Mouse (Mus musculus) heart, adult 2 months (tissue): ENCODE results near the gene Dck. TPM values are rescaled to one million over a fixed set of nuclear protein-coding genes. Genes with fewer than 3 reads are reported as not detected.

Experiments
- DNase-seq, 2 experiments: peaks; one replicate each; pipeline ENCODE4 v3.0.0; 2021
- H3K27ac ChIP-seq: fragments of 200-600 bp; 2 replicates; pipeline ENCODE4 v1.8.1; 2022
- H3K27me3 ChIP-seq: fragments of 200-500 bp; 2 replicates; pipeline ENCODE4 v1.6.1; 2012; ENCODE audit warnings: mild to moderate bottlenecking, low read length, inconsistent platforms, mixed read lengths; ENCODE audit not compliant: control insufficient read depth, insufficient read depth
- H3K36me3 ChIP-seq: fragments of 200-500 bp; 2 replicates; pipeline ENCODE4 v1.6.1; 2012; ENCODE audit warnings: low read length, inconsistent platforms; ENCODE audit not compliant: control insufficient read depth, insufficient read depth
- H3K4me1 ChIP-seq: fragments of 200-500 bp; 2 replicates; pipeline ENCODE4 v1.6.1; 2011; ENCODE audit warnings: low read length; ENCODE audit not compliant: control insufficient read depth, insufficient read depth
- H3K4me3 ChIP-seq: fragments of 200-600 bp; 2 replicates; pipeline ENCODE4 v1.8.1; 2022
- H3K79me2 ChIP-seq: fragments of 200-500 bp; replicated peaks from 2 replicates; pipeline ENCODE4 v1.6.1; 2012; ENCODE audit warnings: mild to moderate bottlenecking, inconsistent platforms, low read length, moderate library complexity, mixed read lengths; ENCODE audit not compliant: control insufficient read depth, insufficient read depth
- H3K9ac ChIP-seq: fragments of 200-500 bp; 2 replicates; pipeline ENCODE4 v1.6.1; 2012; ENCODE audit warnings: low read depth, mild to moderate bottlenecking, control low read depth, inconsistent platforms, low read length, mixed read lengths
- CTCF ChIP-seq: fragments of 200-600 bp; IDR thresholded peaks from 2 replicates; pipeline ENCODE4 v1.8.1; 2022; ENCODE audit warnings: antibody characterized with exemption, mild to moderate bottlenecking, moderate library complexity
- EP300 ChIP-seq: fragments of 200-500 bp; IDR thresholded peaks from 2 replicates; pipeline ENCODE4 v1.6.1; 2011; ENCODE audit warnings: low read depth, low read length, control low read depth; ENCODE audit not compliant: insufficient read depth
- POLR2A ChIP-seq: fragments of 200-500 bp; IDR thresholded peaks from 2 replicates; pipeline ENCODE4 v1.6.1; 2011; ENCODE audit warnings: mild to moderate bottlenecking, low read depth, low read length, control low read depth; ENCODE audit not compliant: insufficient read depth
- WGBS: fragments of 180-500 bp; shearing (Covaris S2); methylation state at CpG from one replicate; pipeline ENCODE4 v1.1.7; 2018; 5-methylcytosine and 5-hydroxymethylcytosine counted together
- intact Hi-C: fragments of 180-260 bp; cut with DNase I; formaldehyde crosslinking; loops from one replicate; pipeline ENCODE4 v1.15.1; 2025
- polyA plus RNA-seq: library from polyadenylated mRNA; depleted of rRNA; stranded (reverse); fragments of >200 nt; gene quantifications from 2 replicates; pipeline ENCODE4 v1.2.3, GENCODE M21; 2012
- total RNA-seq, 2 experiments: library from RNA; stranded (reverse); gene quantifications; 2 replicates each; pipeline ENCODE4 v1.2.3; 2021

The Dck gene
- total and polyA plus RNA-seq, 3 experiments, result 1.6 to 2.5 (median 2.3) TPM

DNA sequence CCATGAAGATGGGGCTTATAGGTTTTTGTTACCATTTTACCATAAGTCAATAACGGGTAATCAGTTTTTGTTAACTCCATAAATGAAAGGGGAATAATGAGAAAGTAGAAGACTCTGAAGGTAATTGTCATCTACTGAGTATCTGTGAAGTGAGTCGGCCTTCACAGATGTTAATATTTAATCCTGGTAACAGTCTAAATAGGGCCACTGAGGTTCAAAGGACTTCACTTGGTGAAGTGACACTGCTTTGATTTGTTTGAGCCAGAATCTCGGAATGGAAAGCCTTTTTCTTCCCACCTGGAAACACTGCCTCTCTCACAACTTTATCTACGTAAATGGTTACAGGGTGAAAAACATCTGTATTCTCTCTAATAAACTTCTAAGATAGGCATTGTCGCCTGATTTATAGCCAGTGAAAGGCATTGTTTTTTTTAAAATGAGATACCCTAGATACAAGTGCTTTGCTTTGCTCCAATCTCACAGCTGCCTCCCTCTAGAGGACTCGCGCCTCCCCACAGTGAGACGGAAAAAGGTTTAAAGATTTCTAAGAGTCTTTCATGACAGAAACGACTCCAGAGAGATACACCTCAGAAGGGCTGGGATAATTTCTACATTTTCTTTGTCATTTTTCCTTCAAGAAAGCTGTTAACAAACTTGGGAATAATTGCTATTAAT is 31.3 kb downstream of the Dck start:
- intact Hi-C loops, result no loop called here

DNA sequence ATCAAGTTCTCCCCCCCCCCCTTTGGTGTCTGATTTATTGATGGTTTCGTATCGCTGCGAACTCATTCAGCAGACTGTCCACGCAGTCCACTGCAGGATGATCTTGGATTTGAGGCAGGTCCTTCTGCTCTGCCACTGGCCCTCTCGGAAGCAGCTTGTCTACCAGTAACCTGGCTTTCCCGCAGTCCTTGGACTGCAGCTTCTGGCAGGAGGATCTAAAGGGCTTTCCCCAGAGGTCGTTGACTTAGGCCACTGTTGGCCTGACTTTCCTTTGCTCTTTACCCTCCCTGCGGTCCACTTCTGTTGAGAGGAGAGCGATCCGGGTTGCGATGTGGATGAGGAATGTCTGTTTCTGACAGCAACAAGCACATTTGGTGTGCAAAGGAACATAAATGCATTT is 31.8 kb downstream of the Dck start:
- Histone ChIP-seq H3K27ac (no peak overlapping the region), H3K4me1 (no peaks in the 10 kb centered on the region), H3K4me3 (no peak overlapping the region), H3K9ac (no peak overlapping the region), H3K36me3 (no peaks in the 10 kb centered on the region), H3K79me2 (no peaks in the 10 kb centered on the region), H3K27me3 (no peaks in the 10 kb centered on the region)
- no peak for DNase-seq
- TF ChIP-seq CTCF (no peak), POLR2A (no peak), EP300 (no peak)
- 61% methylated on average over 11 of the region's 11 CpGs for WGBS
- intact Hi-C loops, result no loop called here

More for the DNA sequence above, 31.3 kb downstream of the Dck start:
- TF ChIP-seq CTCF (no peak), EP300 (no peak), POLR2A (no peak)
- Histone ChIP-seq H3K9ac (no peak overlapping the region), H3K4me1 (no peaks in the 10 kb centered on the region), H3K4me3 (no peak overlapping the region), H3K79me2 (no peaks in the 10 kb centered on the region), H3K36me3 (no peaks in the 10 kb centered on the region), H3K27me3 (no peaks in the 10 kb centered on the region), H3K27ac (no peak overlapping the region)
- 60% methylated on average over 9 of the region's 9 CpGs for WGBS
- DNase-seq, result no peak

DNA sequence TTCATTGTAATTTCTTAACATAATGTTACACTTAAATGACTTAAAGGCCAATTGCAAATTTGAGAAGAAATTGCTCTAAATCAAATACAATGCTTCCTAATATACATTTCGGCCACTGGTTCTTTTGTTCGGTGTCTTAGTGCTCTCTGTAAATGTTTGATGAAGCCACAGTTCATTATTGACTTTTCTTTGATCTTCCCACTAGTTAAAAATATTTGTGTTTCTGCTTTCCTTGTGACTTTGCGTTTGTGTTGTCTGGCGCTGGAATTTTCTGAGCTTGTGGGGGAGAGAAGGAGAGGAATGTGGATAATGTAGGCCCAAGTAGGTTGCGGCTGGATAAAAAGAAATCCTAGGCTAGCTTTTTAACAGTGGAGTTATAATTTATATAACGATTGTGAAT is 32.3 kb downstream of the Dck start:
- no peaks in the 10 kb centered on the region for H3K79me2 ChIP-seq
- no peaks in the 10 kb centered on the region for H3K4me1 ChIP-seq
- H3K27ac ChIP-seq, result no peak overlapping the region
- no peak for TF ChIP-seq CTCF
- TF ChIP-seq POLR2A, result no peak
- TF ChIP-seq EP300, result no peak
- no peaks in the 10 kb centered on the region for H3K36me3 ChIP-seq
- H3K27me3 ChIP-seq, result no peaks in the 10 kb centered on the region
- intact Hi-C loops, result no loop called here
- H3K9ac ChIP-seq, result no peak overlapping the region
- DNase-seq, result no peak
- no peak overlapping the region for H3K4me3 ChIP-seq
- WGBS, result 86% methylated on average over 6 of the region's 6 CpGs

- Histone ChIP-seq H3K9ac (no peak overlapping the region), H3K27ac (no peak overlapping the region), H3K79me2 (no peaks in the 10 kb centered on the region), H3K4me1 (no peaks in the 10 kb centered on the region), H3K36me3 (no peaks in the 10 kb centered on the region), H3K27me3 (no peaks in the 10 kb centered on the region), H3K4me3 (no peak overlapping the region)
- 81% methylated on average over 4 of the region's 4 CpGs for WGBS
- intact Hi-C loops, result no loop called here
- no peak for DNase-seq
- TF ChIP-seq EP300 (no peak), CTCF (no peak), POLR2A (no peak)
Observed at GRCm38 (mm10) chr5:88805616-88806015, 40.8 kb downstream of the Dck start.

DNA sequence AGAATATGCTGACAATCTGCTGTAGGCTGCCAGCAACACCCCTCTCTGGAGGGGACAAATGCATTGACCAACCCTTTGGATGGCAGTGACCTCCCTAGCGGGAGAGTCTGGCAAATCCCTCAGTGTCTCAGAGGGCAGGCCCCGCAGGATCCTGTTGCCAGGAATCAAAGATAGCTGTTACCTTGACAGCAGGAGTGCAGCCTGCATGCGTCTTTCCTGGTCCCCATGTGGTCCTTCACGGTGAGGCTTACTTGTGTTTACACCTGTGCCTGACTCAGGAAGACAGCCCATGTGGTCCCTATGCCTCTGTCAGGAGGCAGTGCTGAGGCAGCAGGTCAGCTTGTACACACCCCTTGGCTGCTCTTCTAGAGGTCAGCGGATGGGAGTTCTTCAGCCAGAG is 41.5 kb downstream of the Dck start:
- Histone ChIP-seq H3K4me1 (no peaks in the 10 kb centered on the region), H3K9ac (no peak overlapping the region), H3K79me2 (no peaks in the 10 kb centered on the region), H3K27ac (no peak overlapping the region), H3K4me3 (no peak overlapping the region), H3K27me3 (no peaks in the 10 kb centered on the region), H3K36me3 (no peaks in the 10 kb centered on the region)
- TF ChIP-seq POLR2A (no peak), EP300 (no peak), CTCF (no peak)
- intact Hi-C loops, result no loop called here
- DNase-seq, result no peak
- 25% methylated on average over 5 of the region's 5 CpGs for WGBS

- TF ChIP-seq EP300 (no peak), POLR2A (no peak), CTCF (no peak)
- H3K9ac ChIP-seq, result no peak overlapping the region
- intact Hi-C loops, result no loop called here
- H3K4me3 ChIP-seq, result no peak overlapping the region
- H3K36me3 ChIP-seq, result no peaks in the 10 kb centered on the region
- no peak for DNase-seq
- no peaks in the 10 kb centered on the region for H3K4me1 ChIP-seq
- WGBS, result 28% methylated on average over 9 of the region's 9 CpGs
- no peaks in the 10 kb centered on the region for H3K27me3 ChIP-seq
- no peak overlapping the region for H3K27ac ChIP-seq
- no peaks in the 10 kb centered on the region for H3K79me2 ChIP-seq
Observed at GRCm38 (mm10) chr5:88807342-88807741, 42.5 kb downstream of the Dck start.
